Mouse (Mus musculus) fibroblast of lung, adult 2 months (primary cell): ENCODE results near the gene Crat.

Source experiments
- DNase-seq: peaks from one replicate; pipeline ENCODE4 v3.0.0-alpha.2; 2011; ENCODE audit warnings: low read depth

Crat gene

GRCm38 (mm10) chr2:30415157-30415935 is at the start of gene Crat:
TSS of gene Crat (minus strand) at chr2:30415813.
- DNase-seq, result peak; percentile 67

GRCm38 (mm10) chr2:30464411-30464810 is 48.8 kb upstream of the Crat start:
- DNase-seq, result no peak

DNA sequence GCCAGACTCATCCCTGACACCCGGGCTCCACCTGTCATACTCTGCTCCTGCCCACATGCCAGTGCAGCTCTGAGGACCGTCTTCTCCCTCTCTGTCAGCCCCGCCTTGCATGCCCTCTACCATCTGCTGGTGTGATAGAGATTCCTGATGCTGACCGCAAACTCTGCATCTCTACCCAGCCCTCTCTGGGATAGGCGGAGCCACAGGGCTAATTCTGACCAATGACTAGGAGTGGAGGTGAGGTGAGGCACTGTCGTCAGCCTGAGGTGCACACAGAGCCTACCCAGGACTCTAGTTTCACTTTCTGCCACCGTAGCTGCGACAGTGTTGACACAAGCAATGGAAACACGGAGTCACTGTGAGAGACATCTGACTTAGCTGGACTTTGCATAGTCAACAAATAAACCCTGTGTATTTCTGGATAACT is 48.3 kb upstream of the Crat start:
- peak; percentile 58 for DNase-seq

DNA sequence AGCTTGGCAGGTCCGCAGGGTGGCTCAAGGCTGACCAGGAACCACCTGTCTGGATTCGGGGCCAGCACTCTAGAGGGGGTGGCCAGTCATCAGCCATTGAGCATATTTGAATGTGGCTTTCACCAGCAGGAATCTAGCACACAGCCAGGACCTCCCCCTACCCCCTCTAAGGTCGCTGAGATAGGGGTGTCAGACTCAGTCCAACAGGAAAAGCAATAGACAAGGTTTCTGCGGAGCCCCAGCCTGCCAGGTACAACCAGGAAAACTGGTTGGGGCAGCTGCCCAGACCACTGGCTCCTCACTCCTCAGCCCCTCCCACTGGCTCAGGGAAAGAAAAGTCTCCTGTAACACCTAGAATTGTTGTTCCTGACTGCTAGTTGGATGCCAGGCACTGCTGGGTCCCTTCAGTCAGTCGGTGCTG is 47.7 kb upstream of the Crat start:
- DNase-seq, result no peak

- no peak for DNase-seq
These were observed 43.6 kb upstream of the Crat start for GRCm38 (mm10) chr2:30459241-30459640.

- DNase-seq, result peak; percentile 61
These were observed 42.7 kb upstream of the Crat start for GRCm38 (mm10) chr2:30458349-30458748.

- DNase-seq, result no peak
These were observed 40.7 kb upstream of the Crat start for GRCm38 (mm10) chr2:30456104-30456980.

GRCm38 (mm10) chr2:30454587-30454986 is 39.0 kb upstream of the Crat start:
- no peak for DNase-seq

DNA sequence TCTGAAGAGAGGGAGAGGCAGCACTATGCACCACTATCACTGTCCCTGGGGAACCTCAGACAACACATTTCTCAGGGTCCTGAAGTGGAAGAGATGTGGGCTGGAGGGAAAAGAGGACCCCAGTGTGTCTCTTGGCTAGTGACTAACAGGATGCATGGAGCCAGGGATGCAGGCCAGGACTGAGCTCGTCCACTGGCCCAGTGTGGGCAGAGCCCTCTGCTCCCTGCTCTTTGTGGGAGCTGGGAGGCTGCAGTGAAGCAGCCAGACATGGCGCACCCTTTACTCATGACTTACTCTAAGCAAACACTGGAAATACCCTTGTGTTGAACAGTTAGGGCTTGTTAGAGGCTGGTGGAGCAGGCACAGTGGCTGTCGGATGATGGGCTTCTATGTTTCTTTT is 38.0 kb upstream of the Crat start:
- no peak for DNase-seq

- DNase-seq, result no peak
These were observed 35.9 kb upstream of the Crat start for GRCm38 (mm10) chr2:30451525-30451924.

- no peak for DNase-seq
These were observed 34.9 kb upstream of the Crat start for GRCm38 (mm10) chr2:30450530-30450929.

DNA sequence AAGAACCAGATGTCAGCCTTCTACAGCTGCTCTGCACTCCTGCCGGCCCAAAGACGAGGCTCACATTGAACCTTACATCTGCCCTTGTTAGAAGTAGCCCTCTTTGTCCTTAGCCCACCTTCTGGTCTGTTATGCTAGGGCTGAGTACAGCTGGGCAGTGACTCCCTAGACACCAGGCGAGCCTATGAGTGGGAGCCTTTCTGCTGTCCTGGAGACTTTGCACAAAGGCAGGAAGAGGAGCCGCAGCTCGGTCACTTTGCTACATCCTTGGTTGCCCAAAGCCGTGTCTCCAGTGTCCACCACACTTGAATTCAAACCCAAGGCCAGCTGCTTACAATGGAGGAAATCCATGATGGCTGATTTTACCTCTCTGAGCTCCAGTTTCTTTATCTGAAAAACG is 32.8 kb upstream of the Crat start:
- no peak for DNase-seq

- DNase-seq, result no peak
These were observed 31.5 kb upstream of the Crat start for GRCm38 (mm10) chr2:30446891-30447826.

DNA sequence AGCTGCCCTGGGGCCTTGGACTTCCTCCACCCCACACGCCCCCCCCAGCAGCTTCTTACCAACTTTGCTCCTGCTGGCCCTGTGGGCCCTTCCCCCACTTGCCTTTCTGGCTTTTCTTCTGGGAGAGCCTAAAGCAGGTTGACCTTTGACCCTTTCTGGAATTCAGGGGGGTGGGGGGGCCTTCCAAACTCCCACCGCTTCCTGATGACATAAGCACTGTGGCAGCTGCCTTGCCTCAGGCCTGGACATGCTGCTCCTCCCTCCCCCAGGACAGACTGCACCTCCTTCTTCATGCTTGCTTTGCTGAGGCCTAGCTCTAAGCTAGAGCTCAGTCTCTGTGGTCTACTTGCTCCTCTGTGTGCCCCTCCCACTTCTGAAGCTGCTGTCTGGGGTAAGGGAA is 29.7 kb upstream of the Crat start:
- no peak for DNase-seq

DNA sequence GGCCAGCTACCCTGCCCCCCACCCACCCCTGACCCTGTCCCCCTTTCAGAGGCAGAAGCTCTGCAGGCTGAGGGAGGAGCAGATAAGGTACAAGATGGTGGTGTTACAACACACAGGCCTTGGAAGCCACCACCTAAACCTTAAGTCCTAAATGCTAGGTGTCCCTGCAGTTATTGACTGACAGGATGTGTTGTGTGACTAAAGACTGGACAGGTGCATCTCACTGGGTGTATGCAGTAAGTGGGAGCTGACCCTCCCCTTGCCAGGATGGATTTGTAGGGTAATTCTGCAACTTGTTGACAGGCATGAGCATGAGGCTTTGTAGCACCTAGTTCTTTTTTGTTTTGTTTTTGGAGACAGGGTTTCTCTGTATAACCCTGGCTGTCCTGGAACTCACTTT is 28.8 kb upstream of the Crat start:
- no peak for DNase-seq

GRCm38 (mm10) chr2:30444006-30444405 is 28.4 kb upstream of the Crat start:
- no peak for DNase-seq

- DNase-seq, result no peak
These were observed 27.7 kb upstream of the Crat start for GRCm38 (mm10) chr2:30443281-30443680.

GRCm38 (mm10) chr2:30442498-30442890 is 26.9 kb upstream of the Crat start:
- DNase-seq, result no peak

DNA sequence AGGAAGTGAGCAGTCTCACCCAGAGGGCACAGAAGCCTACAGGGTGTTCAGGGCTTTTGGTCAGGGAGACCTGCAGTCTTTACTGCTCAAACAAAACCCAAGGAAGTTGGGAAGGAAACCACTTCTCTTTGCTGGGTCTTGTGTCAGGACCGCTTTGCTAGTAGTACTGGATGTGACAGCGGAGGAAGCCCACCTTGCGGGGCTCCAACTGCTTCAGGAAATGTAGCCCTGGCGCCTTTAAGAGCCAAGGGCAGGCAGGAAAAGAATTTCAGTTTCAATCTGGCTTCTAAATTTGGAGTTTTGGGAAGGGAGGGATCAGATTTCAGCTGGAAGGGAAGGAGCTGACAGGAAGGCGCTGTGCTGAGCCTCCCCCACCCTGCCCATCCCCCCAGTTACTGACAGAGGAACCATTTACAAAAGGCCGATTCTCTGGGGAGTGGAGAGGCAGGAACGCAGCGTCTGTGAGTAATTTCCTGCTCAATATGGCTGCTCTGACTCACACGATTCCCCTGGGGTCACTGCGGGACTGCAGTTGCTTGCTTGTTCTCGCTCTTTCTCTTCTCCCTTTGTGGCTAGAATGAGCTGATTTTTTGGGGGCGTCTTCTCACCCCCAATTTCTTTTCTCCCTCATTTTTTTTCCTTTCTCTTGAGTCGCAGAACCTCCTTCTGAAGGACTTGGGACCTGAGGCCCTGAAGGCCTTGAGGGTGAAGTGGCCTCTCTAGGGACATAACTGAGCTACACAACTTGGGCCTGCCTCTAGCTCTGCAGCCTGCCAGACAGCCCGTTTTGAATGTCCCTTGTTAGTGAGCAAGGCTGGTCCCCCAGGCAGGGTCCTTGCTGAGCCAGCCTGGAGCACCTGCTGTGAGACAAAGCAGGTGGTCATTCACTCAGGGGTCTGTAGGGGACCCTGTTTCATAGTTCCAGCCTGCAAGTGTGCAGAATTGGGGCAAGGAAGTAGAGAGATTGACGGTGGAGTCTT is 26.2 kb upstream of the Crat start:
- DNase-seq, result peak; percentile 98

DNA sequence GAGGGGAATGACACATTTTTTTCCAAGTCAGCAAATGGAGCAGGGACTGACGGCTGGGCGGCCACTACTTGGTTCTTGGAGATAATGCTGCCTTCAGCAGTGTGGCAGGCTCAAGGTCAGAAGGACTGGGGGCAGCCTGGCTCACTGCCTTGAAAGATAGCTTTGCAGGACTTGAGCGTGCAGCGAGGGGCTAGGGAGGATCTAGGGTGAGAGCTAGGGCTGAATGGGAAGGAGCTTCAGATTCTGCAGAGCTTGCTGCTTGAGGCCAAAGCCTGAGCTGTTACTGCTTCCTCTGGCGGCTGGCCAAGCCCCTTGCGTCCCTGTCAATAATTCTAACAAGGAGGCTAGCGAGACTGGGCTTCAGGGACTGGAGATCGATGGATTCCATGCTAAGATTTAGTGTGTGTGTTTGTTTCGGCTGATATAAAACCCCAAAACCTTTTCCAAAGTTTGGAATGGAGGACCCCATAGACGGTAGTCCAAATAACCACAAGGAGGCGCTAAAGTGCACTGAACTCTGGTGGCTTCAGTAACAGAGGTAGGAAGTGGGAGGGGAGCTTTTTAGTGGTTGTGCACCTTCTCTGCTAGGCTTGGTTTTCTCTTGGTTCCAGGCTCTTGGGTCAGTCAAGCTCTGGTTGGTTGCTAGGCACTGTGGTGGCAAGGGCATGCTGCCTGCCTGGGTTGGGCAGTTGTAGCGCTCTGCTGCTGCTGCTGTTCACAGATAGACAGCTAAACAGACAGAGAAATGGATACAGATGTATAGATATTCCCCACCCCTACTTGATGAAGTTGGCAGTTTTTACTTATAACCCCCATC is 25.3 kb upstream of the Crat start:
- peak; percentile 86 for DNase-seq
